Mouse (Mus musculus) liver, adult 2 months (tissue): Measurements from ENCODE around the gene Mpg. TPM values are rescaled to one million over a fixed set of nuclear protein-coding genes. Genes with fewer than 3 reads are reported as not detected.

Experiments used
- DNase-seq: peaks from one replicate; pipeline ENCODE4 v3.0.0-alpha.2; 2011; ENCODE audit warnings: low read depth, low spot score; ENCODE audit errors: extremely low read depth
- H3K27ac ChIP-seq: fragments of 200-500 bp; replicated peaks from 2 replicates; pipeline ENCODE4 v1.5.1; 2012; ENCODE audit warnings: low read depth, mild to moderate bottlenecking, control low read depth, inconsistent platforms, low read length; ENCODE audit not compliant: insufficient read depth
- H3K27me3 ChIP-seq: fragments of 200-500 bp; 2 replicates; pipeline ENCODE4 v1.6.1; 2012; ENCODE audit warnings: mild to moderate bottlenecking, moderate library complexity, low read length, inconsistent platforms; ENCODE audit not compliant: control insufficient read depth, insufficient read depth
- H3K36me3 ChIP-seq: fragments of 200-500 bp; 2 replicates; pipeline ENCODE4 v1.6.1; 2012; ENCODE audit warnings: low read length, inconsistent platforms; ENCODE audit not compliant: control insufficient read depth, insufficient read depth
- H3K4me1 ChIP-seq: fragments of 200-500 bp; 2 replicates; pipeline ENCODE4 v1.6.1; 2011; ENCODE audit warnings: low read length; ENCODE audit not compliant: control insufficient read depth, insufficient read depth
- H3K4me3 ChIP-seq: fragments of 200-500 bp; 2 replicates; pipeline ENCODE4 v1.5.1; 2011; ENCODE audit warnings: low read depth, mild to moderate bottlenecking, control low read depth, low read length, moderate library complexity; ENCODE audit not compliant: insufficient read depth
- H3K79me2 ChIP-seq: fragments of 200-500 bp; 2 replicates; pipeline ENCODE4 v1.6.1; 2012; ENCODE audit warnings: inconsistent platforms, mild to moderate bottlenecking, low read length, moderate library complexity; ENCODE audit not compliant: control insufficient read depth, insufficient read depth
- H3K9ac ChIP-seq: fragments of 200-500 bp; 2 replicates; pipeline ENCODE4 v1.6.1; 2012; ENCODE audit warnings: low read depth, mild to moderate bottlenecking, control low read depth, inconsistent platforms, low read length
- CTCF ChIP-seq: fragments of 200-500 bp; IDR thresholded peaks from 2 replicates; pipeline ENCODE4 v1.5.1; 2011; ENCODE audit warnings: low read depth, low read length, control low read depth
- POLR2A ChIP-seq: fragments of 200-500 bp; IDR thresholded peaks from 2 replicates; pipeline ENCODE4 v1.6.1; 2011; ENCODE audit warnings: low read length, control low read depth; ENCODE audit not compliant: insufficient read depth; ENCODE audit errors: extremely low read depth
- WGBS: fragments of 180-500 bp; shearing (Covaris S2); methylation state at CpG from one replicate; pipeline ENCODE4 v1.1.7; 2018; 5-methylcytosine and 5-hydroxymethylcytosine counted together
- polyA plus RNA-seq: library from polyadenylated mRNA; depleted of rRNA; stranded (reverse); fragments of >200 nt; gene quantifications from 2 replicates; pipeline ENCODE4 v1.2.3, GENCODE M21; 2012; rRNA removed
- total RNA-seq: library from RNA; depleted of rRNA; stranded (reverse); fragments of >200 nt; gene quantifications from 2 replicates; pipeline ENCODE4 v1.2.3, GENCODE M21; 2014; rRNA removed

Gene Mpg
- total and polyA plus RNA-seq, 2 experiments: 9.1 to 10.3 TPM

GRCm38 (mm10) chr11:32281416-32282144 lies 55.3 kb downstream of the Mpg start:
- no peak for DNase-seq

More at GRCm38 (mm10) chr11:32281416-32282144, 55.3 kb downstream of the Mpg start:
- Histone ChIP-seq H3K9ac (no peak overlapping the region), H3K4me1 (no peaks in the 10 kb centered on the region), H3K27me3 (0 out of 2 replicates have a peak, but pooled peaks cover 2% of the 10 kb centered on the region), H3K36me3 (no peaks in the 10 kb centered on the region), H3K27ac (no peak overlapping the region), H3K79me2 (no peaks in the 10 kb centered on the region), H3K4me3 (no peak overlapping the region)
- TF ChIP-seq CTCF: no peak
- no peak for TF ChIP-seq POLR2A
- 76% methylated on average over 1 of the region's 1 CpGs for WGBS

Other genes with a start within 250 kb of the Mpg start
- gene Nsg2, start 226.0 kb upstream of the Mpg start, total RNA-seq: 0.13 and 0.18 TPM in 2 replicates
- 0.04 and 0.06 TPM in 2 replicates for gene Nsg2, start 226.0 kb upstream of the Mpg start, polyA plus RNA-seq
- 0.20 TPM in 1 of 2 replicates, not detected in the other for gene Il9r, start 26.2 kb upstream of the Mpg start, total RNA-seq
- gene Il9r, start 26.2 kb upstream of the Mpg start, polyA plus RNA-seq: 0.06 and 0.07 TPM in 2 replicates
- gene Snrnp25, start 21.1 kb upstream of the Mpg start, total RNA-seq: 10.9 and 11.7 TPM in 2 replicates
- gene Snrnp25, start 21.1 kb upstream of the Mpg start, polyA plus RNA-seq: 6.0 and 7.6 TPM in 2 replicates
- 3.1 and 3.8 TPM in 2 replicates for gene Rhbdf1, start 4.2 kb upstream of the Mpg start, total RNA-seq
- gene Rhbdf1, start 4.2 kb upstream of the Mpg start, polyA plus RNA-seq: 11.1 and 18.0 TPM in 2 replicates
- 12.7 and 13.4 TPM in 2 replicates for gene Nprl3, start 41.2 kb downstream of the Mpg start, total RNA-seq
- 46.7 and 65.4 TPM in 2 replicates for gene Nprl3, start 41.2 kb downstream of the Mpg start, polyA plus RNA-seq
- not detected in 2 replicates for gene Hba-x, start 49.9 kb downstream of the Mpg start, total RNA-seq
- gene Hba-x, start 49.9 kb downstream of the Mpg start, polyA plus RNA-seq: not detected in 2 replicates
- gene Hba-a1, start 57.0 kb downstream of the Mpg start, total RNA-seq: 146 and 208 TPM in 2 replicates
- gene Hba-a1, start 57.0 kb downstream of the Mpg start, polyA plus RNA-seq: 354 and 696 TPM in 2 replicates
- not detected in 2 replicates for gene Hbq1b, start 60.5 kb downstream of the Mpg start, total RNA-seq
- gene Hbq1b, start 60.5 kb downstream of the Mpg start, polyA plus RNA-seq: not detected in 2 replicates
- gene Hba-a2, start 70.0 kb downstream of the Mpg start, total RNA-seq: 243 and 388 TPM in 2 replicates
- gene Hba-a2, start 70.0 kb downstream of the Mpg start, polyA plus RNA-seq: 604 and 869 TPM in 2 replicates
- 0.46 and 0.60 TPM in 2 replicates for gene Hbq1a, start 73.6 kb downstream of the Mpg start, total RNA-seq
- gene Hbq1a, start 73.6 kb downstream of the Mpg start, polyA plus RNA-seq: not detected in 2 replicates
- gene Sh3pxd2b, start 121.3 kb downstream of the Mpg start, total RNA-seq: 0.18 and 0.47 TPM in 2 replicates
- 0.23 and 0.24 TPM in 2 replicates for gene Sh3pxd2b, start 121.3 kb downstream of the Mpg start, polyA plus RNA-seq
- gene Ubtd2, start 228.9 kb downstream of the Mpg start, total RNA-seq: 1.5 and 2.2 TPM in 2 replicates
- gene Ubtd2, start 228.9 kb downstream of the Mpg start, polyA plus RNA-seq: 1.8 TPM in 2 replicates